Mouse (Mus musculus): ENCODE results near the gene Elfn1.

Gene Elfn1

DNA sequence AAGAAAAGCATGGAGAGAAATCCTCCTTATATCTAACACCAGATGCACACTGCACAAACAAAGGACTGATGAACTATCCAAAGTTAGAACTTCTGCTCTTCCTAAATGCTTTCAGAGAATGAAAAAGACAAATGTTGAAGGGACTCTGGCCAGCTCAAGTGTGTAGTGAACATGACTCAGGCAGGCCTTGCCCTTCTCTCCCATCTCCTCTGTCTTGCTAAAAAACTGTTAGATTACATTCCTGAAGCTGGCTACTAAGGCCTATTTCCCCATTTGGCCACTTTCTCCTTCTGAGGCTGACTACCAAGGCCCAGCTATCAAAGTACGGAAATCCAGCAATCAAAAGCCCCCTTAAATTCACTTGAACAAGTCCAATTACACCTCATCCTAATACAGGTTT, 111.9 kb downstream of the Elfn1 start:
- DNase-seq (ENCODE audit: low spot score in 2 of 2), result no peak

DNA sequence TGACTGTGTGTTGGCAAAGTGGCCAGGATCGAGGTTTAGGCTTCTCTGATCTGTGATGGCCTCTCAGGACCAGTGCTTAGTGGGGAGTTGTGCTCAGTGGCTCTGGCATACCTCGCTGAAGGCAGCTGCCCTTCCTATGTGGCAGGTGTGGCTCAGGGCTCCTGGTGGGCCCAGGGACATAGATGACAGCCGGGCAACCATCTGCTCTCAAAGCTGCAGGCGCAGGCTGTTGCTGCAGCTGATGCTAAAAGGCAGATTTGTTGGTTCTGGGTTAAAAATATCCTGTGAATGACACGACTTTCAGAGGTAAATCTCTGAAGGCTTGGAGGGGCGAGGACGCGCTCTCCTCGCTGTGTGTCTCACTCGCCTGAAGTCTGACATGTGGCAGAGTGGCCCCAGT, 114.0 kb downstream of the Elfn1 start:
- DNase-seq (ENCODE audit: low spot score in 2 of 2), result peak in 1 of 2 experiments; percentile 20

DNA sequence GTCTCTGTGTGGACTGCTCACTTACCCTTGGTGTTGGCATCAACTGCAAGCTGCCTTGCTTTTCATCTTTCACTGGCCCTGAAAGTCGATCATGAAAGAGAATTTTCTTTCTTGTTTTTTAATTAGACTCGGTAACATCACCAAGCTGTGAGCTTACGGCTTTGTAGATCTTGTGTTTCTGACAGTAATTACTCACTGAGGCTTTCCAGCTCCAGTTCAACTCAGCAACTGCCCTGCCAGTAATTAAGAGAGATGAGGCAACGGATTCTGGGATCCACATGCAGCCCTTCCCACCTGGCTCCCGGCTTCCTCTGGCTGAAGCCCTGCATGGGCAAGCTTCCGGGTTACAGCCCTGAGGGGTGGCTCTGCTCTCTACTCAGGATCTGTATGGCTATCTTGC, 115.1 kb downstream of the Elfn1 start:
- no peak for DNase-seq (ENCODE audit: low spot score in 2 of 2)

DNA sequence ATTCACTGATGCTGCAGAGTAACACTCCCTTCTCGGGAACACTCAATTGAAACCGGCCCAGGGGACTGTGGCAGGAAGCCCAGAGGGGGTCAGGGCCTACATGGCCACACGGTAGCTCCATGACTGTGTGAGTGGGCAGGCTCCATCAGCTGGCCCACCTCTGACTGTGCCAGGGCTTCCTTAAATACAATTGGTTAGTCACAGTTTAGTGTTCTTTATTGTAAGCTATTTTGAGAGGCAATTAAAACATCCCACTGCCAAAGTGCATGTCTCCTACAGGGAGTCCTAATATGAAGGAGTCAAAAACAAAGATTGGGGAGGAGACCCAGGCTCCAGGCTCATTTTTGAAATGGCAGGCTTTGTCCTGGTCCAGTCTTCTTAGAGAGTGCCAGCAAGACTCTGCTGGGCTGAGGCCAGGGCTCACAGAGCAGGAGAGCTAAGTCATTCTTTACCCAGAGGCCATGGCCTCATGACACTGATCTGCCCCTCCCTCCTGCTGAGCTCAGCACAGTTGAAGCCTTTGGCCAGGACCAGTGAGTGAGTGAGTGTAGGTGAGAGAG, 116.3 kb downstream of the Elfn1 start:
- peak; percentile 32 to 40 for DNase-seq (ENCODE audit: low spot score in 2 of 2)
